Mouse (Mus musculus) kidney, embryonic 15.5 days (tissue): ENCODE data around the gene Dennd6b. TPM values are rescaled to one million over a fixed set of nuclear protein-coding genes. Genes with fewer than 3 reads are reported as not detected.

Experiments
- ATAC-seq: fragments of 200-750 bp; cut with Nextera tagmentation; replicated peaks from 2 replicates; pipeline ENCODE4 v1.8.0; 2017; ENCODE audit warnings: moderate TSS enrichment; ENCODE audit not compliant: low FRiP score
- H3K27ac ChIP-seq: fragments of 300-500 bp; sonication (generic); 2 replicates; pipeline ENCODE4 v1.5.1; 2015; ENCODE audit warnings: mild to moderate bottlenecking, inconsistent platforms
- H3K27me3 ChIP-seq: fragments of 300-500 bp; sonication (generic); 2 replicates; pipeline ENCODE4 v1.6.1; 2015; ENCODE audit warnings: inconsistent platforms
- H3K36me3 ChIP-seq: fragments of 300-500 bp; sonication (generic); 2 replicates; pipeline ENCODE4 v1.6.1; 2015; ENCODE audit warnings: inconsistent platforms
- H3K4me1 ChIP-seq: fragments of 300-500 bp; sonication (generic); 2 replicates; pipeline ENCODE4 v1.6.1; 2015; ENCODE audit warnings: inconsistent platforms
- H3K4me2 ChIP-seq: fragments of 300-500 bp; sonication (generic); 2 replicates; pipeline ENCODE4 v1.6.1; 2015; ENCODE audit warnings: moderate library complexity, mild to moderate bottlenecking, inconsistent platforms
- H3K4me3 ChIP-seq: fragments of 300-500 bp; sonication (generic); replicated peaks from 2 replicates; pipeline ENCODE4 v1.5.1; 2015; ENCODE audit warnings: mild to moderate bottlenecking, inconsistent platforms
- H3K9ac ChIP-seq: fragments of 300-500 bp; sonication (generic); 2 replicates; pipeline ENCODE4 v1.6.1; 2015; ENCODE audit warnings: mild to moderate bottlenecking, inconsistent platforms
- H3K9me3 ChIP-seq: fragments of 300-500 bp; sonication (generic); replicated peaks from 2 replicates; pipeline ENCODE4 v1.6.1; 2016; ENCODE audit warnings: inconsistent platforms
- WGBS: fragments of 180-500 bp; shearing (Covaris S2); methylation state at CpG from one replicate; pipeline ENCODE4 v1.1.7; 2015; ENCODE audit warnings: mixed read lengths; 5-methylcytosine and 5-hydroxymethylcytosine counted together
- microRNA-seq: library from miRNA; unstranded; fragments of <30 nt; microRNA quantifications from one replicate; pipeline ENCODE4, GENCODE M21; 2016
- polyA plus RNA-seq: library from polyadenylated mRNA; unstranded; fragments of >200 nt; fragmentation: Nextera tagmentation; extraction: Ambion mirVana; gene quantifications from 2 replicates; pipeline ENCODE4 v1.2.1, GENCODE M21; 2015

The Dennd6b gene
- polyA plus RNA-seq, 1 experiment from 2014 or later: 19.2 TPM

GRCm38 (mm10) chr15:89140048-89140658 lies 56.1 kb downstream of the Dennd6b start:
- Histone ChIP-seq H3K9ac (peak overlapping the region; percentile 56), H3K9me3 (no peaks in the 10 kb centered on the region), H3K27ac (peak overlapping the region; percentile 75)

GRCm38 (mm10) chr15:89138531-89138930 lies 57.8 kb downstream of the Dennd6b start:
- H3K4me3 ChIP-seq: no peak overlapping the region
- H3K27ac ChIP-seq: no peak overlapping the region
- no peak for ATAC-seq
- H3K9ac ChIP-seq: no peak overlapping the region
- WGBS: 87% methylated on average over 6 of the region's 6 CpGs
- no peak overlapping the region for H3K4me2 ChIP-seq
- peaks cover 42% of the 10 kb centered on the region for H3K4me1 ChIP-seq
- no peaks in the 10 kb centered on the region for H3K9me3 ChIP-seq
- no peaks in the 10 kb centered on the region for H3K36me3 ChIP-seq
- H3K27me3 ChIP-seq: peaks cover 40% of the 10 kb centered on the region

More at GRCm38 (mm10) chr15:89140048-89140658, 56.1 kb downstream of the Dennd6b start:
- Histone ChIP-seq H3K4me3 (peak overlapping the region; percentile 61), H3K4me2 (peak overlapping the region; percentile 97), H3K4me1 (peaks cover 42% of the 10 kb centered on the region), H3K36me3 (no peaks in the 10 kb centered on the region), H3K27me3 (peaks cover 50% of the 10 kb centered on the region)
- peak; percentile 30; the same call in 1 of the 2 replicates for ATAC-seq
- WGBS: under 1% methylated on average over 53 of the region's 53 CpGs

DNA sequence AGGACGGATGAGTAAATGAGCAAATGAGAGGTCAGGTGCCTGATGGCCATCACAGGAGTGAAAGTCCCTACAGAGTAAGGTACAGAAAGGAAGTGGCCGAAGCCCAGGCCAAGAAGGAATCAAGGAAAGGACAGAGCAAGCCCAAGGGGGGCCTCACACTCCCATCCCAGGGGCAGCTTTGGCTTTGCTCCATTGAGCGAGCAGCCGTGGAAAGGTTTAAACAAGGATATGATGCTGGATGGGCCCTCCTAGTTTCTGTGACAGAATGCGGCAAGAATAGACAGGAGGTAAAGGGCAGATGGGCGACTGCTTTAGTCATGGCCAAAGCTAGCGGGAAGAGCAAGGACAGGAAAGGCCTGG lies 58.3 kb downstream of the Dennd6b start:
- Histone ChIP-seq H3K36me3 (no peaks in the 10 kb centered on the region), H3K27me3 (peaks cover 40% of the 10 kb centered on the region), H3K4me3 (no peak overlapping the region), H3K9ac (no peak overlapping the region), H3K27ac (no peak overlapping the region), H3K4me1 (peaks cover 41% of the 10 kb centered on the region), H3K9me3 (no peaks in the 10 kb centered on the region), H3K4me2 (no peak overlapping the region)
- ATAC-seq: no peak
- 69% methylated on average over 7 of the region's 7 CpGs for WGBS

GRCm38 (mm10) chr15:89137378-89138045 lies 58.8 kb downstream of the Dennd6b start:
- no peak overlapping the region for H3K9ac ChIP-seq
- H3K9me3 ChIP-seq: no peaks in the 10 kb centered on the region
- no peak overlapping the region for H3K27ac ChIP-seq
- peaks cover 36% of the 10 kb centered on the region for H3K4me1 ChIP-seq
- no peak overlapping the region for H3K4me2 ChIP-seq
- peaks cover 37% of the 10 kb centered on the region for H3K27me3 ChIP-seq
- WGBS: 66% methylated on average over 11 of the region's 11 CpGs
- H3K36me3 ChIP-seq: no peaks in the 10 kb centered on the region
- H3K4me3 ChIP-seq: no peak overlapping the region
- ATAC-seq: no peak

GRCm38 (mm10) chr15:89136461-89137155 lies 59.7 kb downstream of the Dennd6b start:
- peaks cover 28% of the 10 kb centered on the region for H3K4me1 ChIP-seq
- peaks cover 31% of the 10 kb centered on the region for H3K27me3 ChIP-seq
- H3K27ac ChIP-seq: no peak overlapping the region
- no peak overlapping the region for H3K4me3 ChIP-seq
- 92% methylated on average over 5 of the region's 5 CpGs for WGBS
- no peak overlapping the region for H3K4me2 ChIP-seq
- H3K9ac ChIP-seq: no peak overlapping the region
- H3K36me3 ChIP-seq: peaks cover 3% of the 10 kb centered on the region; the same call in 1 of the 2 replicates
- H3K9me3 ChIP-seq: no peaks in the 10 kb centered on the region
- ATAC-seq: no peak

Small RNA genes lying within 50 kb of the gene (microRNA-seq; reads per million reads assigned to microRNA genes)
- 1.0 reads per million for gene Mir6958
- not detected for gene Mir7118

Other genes with a start within 250 kb of the Dennd6b start
- not detected in 2 replicates for gene Ttll8, start 242.1 kb downstream of the Dennd6b start, polyA plus RNA-seq
- gene Mlc1, start 217.5 kb downstream of the Dennd6b start, polyA plus RNA-seq: not detected in 2 replicates
- gene Mov10l1, start 213.6 kb downstream of the Dennd6b start, polyA plus RNA-seq: 0.05 and 0.14 TPM in 2 replicates
- 0.05 and 0.12 TPM in 2 replicates for gene Panx2, start 136.8 kb downstream of the Dennd6b start, polyA plus RNA-seq
- gene Trabd, start 121.4 kb downstream of the Dennd6b start, polyA plus RNA-seq: 46.1 and 52.5 TPM in 2 replicates
- 18.0 and 19.9 TPM in 2 replicates for gene Selenoo, start 107.4 kb downstream of the Dennd6b start, polyA plus RNA-seq
- gene Tubgcp6, start 73.4 kb downstream of the Dennd6b start, polyA plus RNA-seq: 13.8 and 16.0 TPM in 2 replicates
- 17.8 and 19.3 TPM in 2 replicates for gene Hdac10, start 67.8 kb downstream of the Dennd6b start, polyA plus RNA-seq
- gene Mapk12, start 55.8 kb downstream of the Dennd6b start, polyA plus RNA-seq: 14.8 and 16.7 TPM in 2 replicates
- 15.4 and 16.5 TPM in 2 replicates for gene Mapk11, start 46.9 kb downstream of the Dennd6b start, polyA plus RNA-seq
- gene Plxnb2, start 15.7 kb downstream of the Dennd6b start, polyA plus RNA-seq: 138 and 160 TPM in 2 replicates
- gene Ppp6r2, start 15.1 kb upstream of the Dennd6b start, polyA plus RNA-seq: 22.7 and 26.9 TPM in 2 replicates
- gene Sbf1, start 118.8 kb upstream of the Dennd6b start, polyA plus RNA-seq: 42.6 and 51.4 TPM in 2 replicates
- 0.71 and 0.74 TPM in 2 replicates for gene Adm2, start 126.2 kb upstream of the Dennd6b start, polyA plus RNA-seq
- gene Miox, start 137.9 kb upstream of the Dennd6b start, polyA plus RNA-seq: 6.8 and 7.1 TPM in 2 replicates
- 54.1 and 67.9 TPM in 2 replicates for gene Lmf2, start 159.2 kb upstream of the Dennd6b start, polyA plus RNA-seq
- gene Ncaph2, start 159.2 kb upstream of the Dennd6b start, polyA plus RNA-seq: 147 and 155 TPM in 2 replicates
- 7.9 and 8.2 TPM in 2 replicates for gene Sco2, start 177.3 kb upstream of the Dennd6b start, polyA plus RNA-seq
- gene Tymp, start 180.5 kb upstream of the Dennd6b start, polyA plus RNA-seq: 1.3 and 1.4 TPM in 2 replicates
- gene Odf3b, start 182.8 kb upstream of the Dennd6b start, polyA plus RNA-seq: 0.82 and 0.83 TPM in 2 replicates
- not detected in 2 replicates for gene Klhdc7b, start 188.4 kb upstream of the Dennd6b start, polyA plus RNA-seq
- gene Syce3, start 214.0 kb upstream of the Dennd6b start, polyA plus RNA-seq: not detected in 2 replicates
- gene Cpt1b, start 229.4 kb upstream of the Dennd6b start, polyA plus RNA-seq: 3.9 and 4.4 TPM in 2 replicates
- 3.7 and 3.8 TPM in 2 replicates for gene C730034F03Rik, start 233.1 kb upstream of the Dennd6b start, polyA plus RNA-seq
- 0.15 TPM in 1 of 2 replicates, not detected in the other for gene Gm44502, start 233.2 kb upstream of the Dennd6b start, polyA plus RNA-seq
- 57.2 and 62.0 TPM in 2 replicates for gene Chkb, start 233.4 kb upstream of the Dennd6b start, polyA plus RNA-seq